Mouse (Mus musculus) frontal cortex, postnatal 14 days (tissue): ENCODE data around the gene A730061H03Rik.

ENCODE experiments used
- DNase-seq, 2 experiments: peaks; one replicate each; pipeline ENCODE4 v3.0.0; 2022; ENCODE audit warnings: low spot score in 2 of 2

Gene A730061H03Rik

DNA sequence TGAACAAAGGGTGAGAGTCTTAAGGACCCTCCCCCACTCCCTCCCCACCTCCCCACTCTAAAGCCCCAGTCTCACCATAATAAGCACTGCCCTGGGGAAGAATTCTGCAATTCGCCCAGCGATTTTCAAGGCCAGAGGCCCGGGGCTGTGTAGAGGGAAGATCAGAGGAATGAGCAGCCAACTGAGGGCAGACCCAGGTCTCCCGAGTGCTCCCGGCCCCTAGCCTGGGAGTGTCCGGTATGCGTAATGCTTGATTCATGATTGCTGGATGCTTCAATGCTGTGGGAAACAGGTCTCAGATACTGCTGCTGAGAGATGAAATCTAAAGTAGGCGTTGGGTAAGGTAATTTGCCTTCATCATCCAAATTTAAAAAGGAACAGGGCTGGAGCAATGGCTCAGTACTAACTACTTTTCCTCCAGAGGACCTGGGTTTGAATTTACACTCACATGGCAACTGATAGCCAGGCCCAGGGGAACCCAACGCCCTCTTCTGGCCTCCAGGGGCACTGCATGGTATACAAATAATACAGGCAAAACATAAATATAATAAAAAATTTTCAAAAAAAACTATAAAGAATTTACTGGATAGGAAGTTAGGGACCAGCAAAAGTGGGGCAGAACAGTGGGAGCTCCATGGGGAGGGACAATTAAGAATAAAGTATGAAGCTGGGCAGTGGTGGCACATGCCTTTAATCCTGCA is 21.9 kb upstream of the A730061H03Rik start:
- DNase-seq, result no peak

DNA sequence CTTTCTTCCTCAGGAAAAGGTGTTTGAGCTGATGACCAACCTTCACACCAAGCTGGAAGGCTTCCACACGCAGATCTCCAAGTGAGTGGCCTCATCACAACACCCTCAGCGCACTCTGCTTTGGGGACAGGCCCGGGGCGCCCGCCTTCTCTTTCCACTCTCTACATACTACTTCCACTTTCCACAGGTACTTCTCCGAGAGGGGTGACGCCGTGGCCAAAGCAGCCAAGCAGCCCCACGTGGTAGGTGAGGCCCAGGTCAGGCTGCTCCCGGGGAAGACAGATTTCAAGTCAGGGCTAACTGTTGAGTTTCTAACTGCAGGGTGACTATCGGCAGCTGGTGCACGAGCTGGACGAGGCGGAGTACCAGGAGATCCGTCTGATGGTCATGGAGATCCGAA is 20.5 kb upstream of the A730061H03Rik start:
- no peak for DNase-seq

DNA sequence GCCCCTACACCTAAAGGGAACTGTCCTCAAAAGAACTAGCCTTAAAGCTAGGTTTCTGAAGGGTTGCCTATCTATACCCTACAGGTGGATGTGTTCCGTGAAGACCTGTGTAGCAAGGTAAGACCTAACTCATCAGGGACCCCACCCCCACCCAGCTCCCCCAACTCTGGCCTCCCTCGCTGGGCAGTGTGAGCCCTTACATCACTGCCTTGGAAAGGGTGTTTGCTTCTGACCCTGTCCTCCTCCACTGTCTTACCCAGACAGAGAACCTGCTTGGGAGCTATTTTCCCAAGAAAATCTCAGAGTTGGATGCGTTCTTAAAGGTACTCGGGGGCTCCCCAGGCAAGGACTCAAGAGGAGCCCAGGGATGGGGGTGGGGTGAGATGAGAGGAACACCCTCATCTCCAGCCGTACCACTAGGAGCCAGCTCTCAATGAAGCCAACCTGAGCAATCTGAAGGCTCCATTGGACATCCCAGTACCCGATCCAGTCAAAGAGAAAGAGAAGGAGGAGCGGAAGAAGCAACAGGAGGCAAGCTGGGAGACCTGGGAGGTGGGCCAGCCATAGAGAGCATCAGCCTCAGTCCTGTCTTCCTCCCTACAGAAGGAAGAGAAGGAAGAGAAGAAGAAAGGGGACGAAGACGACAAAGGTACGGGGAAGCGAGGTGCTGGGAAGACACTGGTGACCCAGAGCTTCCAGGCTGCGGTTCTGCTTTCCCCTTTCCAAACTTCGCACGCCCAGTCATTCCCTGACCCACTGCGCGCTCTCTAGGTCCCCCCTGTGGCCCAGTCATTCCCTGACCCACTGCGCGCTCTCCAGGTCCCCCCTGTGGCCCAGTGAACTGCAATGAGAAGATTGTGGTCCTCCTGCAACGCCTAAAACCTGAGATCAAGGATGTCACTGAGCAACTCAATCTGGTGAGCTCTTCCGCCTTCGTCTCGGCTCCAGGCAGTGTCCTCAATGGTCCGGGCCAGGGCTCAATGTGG is 19.6 kb upstream of the A730061H03Rik start:
- DNase-seq, result no peak

DNA sequence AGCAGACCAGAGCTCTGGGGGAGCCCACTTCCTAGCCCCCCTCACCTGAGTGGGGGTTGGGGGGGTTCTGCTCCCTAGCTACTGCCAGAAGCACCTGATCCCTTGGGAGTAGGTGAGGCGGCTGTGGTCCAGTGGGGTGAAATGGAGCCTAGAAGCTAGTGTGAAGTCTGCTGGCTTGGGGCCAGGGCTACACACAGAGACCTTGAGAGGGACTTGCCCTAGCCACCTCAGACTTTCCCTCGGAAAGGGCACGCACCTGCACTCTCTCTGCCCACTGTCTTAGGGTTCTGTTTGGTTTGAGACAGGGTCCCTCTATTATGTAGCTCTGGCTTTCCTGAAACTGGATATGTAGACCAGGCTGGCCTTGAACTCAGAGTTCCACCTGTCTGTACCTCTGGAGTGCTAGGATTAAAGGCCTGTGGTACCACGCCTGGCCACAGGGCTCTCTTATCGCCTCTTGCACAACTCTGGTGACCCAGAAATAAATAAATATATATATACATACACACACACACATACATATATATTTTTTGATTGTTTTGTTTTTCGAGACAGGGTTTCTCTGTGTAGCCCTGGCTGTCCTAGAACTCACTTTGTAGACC is 18.6 kb upstream of the A730061H03Rik start:
- DNase-seq, result no peak

DNA sequence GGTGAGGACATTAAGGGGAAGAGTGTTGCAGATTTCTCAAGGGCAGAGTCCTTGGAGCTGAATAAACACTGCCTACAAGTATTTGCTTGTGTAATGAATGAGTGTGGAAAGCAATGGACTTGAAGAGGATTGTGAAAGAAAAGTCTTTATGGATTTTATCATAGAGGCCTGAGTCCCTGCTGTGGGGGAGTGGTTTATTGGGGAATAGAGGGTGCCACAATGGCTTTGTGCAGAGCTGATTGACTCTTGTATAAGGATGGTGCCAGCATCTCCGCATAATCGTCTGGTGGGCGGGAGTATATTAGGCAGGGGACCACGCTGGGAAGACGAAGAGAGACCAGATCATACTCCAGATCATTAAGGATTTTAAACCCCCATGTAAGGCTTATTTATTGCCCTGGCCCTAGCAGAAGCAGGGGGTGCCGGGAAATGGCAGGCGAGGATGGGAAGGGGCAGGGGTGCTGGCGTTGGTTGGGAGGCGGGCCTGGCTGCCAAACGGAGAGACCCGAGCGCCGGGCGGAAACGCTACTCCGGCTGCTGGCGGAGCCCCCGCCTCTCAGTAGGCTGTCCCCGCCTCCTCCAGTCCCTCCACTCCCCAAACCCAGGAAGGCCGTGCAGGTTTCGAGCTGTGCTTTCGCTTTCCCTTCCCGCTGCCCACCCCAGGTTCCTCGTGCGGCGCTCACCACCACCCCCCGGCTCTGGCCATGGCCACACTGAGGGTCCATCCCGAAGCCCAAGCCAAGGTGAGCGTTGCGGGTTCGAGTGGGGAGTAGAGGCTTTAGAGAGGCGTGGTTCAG is 17.9 kb upstream of the A730061H03Rik start, which contains the start of gene Psme1:
TSS of gene Psme1 (plus strand) at position 253 of the 797 bp plus-strand sequence.
- peak; percentile 54 to 68 for DNase-seq

DNA sequence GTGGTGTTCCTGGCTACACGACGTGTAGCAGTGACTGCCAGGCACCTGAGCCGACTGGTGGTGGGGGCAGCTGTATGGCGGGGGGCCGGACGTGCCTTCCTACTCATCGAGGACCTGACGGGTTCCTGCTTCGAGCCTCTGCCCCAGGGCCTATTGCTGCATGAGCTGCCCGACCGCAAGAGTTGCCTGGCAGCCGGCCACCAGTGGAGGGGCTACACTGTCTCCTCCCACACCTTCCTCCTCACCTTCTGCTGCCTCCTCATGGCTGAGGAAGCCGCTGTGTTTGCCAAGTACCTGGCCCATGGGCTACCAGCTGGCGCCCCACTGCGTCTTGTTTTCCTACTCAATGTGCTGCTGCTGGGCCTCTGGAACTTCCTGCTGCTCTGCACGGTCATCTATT is 16.2 kb upstream of the A730061H03Rik start:
- no peak for DNase-seq

DNA sequence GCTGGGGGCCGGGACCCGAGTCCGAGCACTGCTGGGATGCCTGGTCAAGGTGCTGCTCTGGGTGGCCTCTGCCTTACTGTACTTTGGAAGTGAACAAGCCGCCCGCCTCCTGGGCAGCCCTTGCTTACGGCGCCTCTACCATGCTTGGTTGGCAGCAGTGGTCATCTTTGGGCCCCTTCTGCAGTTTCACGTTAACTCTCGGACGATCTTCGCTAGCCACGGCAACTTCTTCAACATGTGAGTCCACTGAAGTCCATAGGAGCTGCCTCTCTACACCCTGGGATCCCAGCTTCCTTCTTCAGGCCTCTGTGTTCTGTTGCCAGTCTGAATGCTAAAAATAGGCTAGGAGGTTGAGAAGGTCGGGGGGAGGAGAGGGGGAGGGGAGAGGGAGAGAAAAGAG is 15.5 kb upstream of the A730061H03Rik start:
- no peak for DNase-seq

DNA sequence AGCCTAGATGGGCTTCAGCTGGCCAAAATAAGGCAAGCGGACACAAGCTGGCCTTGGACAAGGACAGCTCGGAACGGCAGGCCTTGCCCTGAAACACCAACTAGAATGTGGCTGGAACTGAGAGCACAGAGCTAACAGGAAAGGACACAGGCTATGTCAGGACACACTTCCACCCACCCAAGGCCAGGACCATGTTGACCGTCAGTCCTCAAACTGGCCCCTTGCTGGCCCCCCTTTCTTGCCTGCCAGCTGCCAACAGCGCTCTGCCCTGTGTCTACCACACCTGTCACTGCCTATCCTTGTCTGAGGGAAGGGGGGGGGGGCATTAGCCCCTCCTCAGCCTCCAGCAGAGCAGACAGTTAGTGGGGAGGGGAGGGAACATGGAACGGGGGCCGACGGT is 15.1 kb upstream of the A730061H03Rik start, which contains the start of gene Fitm1:
TSS of gene Fitm1 (plus strand) at position 316 of the 400 bp plus-strand sequence.
- no peak for DNase-seq

DNA sequence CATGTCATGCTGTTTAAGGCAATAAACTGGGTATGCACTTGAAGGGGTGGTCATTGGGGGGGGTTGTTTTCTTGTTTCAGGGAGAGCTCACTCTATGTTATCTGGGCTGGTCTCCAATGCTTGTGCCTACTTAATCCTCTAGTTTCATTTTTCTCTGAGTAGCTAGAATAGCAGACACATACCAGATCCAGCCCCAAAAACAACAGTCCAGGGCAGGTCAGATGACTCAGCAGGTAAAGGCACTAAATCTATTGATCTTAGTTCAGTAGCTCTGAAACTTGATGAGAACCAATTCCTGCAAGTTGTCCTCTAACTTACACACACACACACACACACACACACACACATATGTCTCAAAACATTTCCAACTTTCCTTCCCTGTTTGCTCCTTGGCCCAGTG is 11.6 kb upstream of the A730061H03Rik start:
- DNase-seq, result no peak

DNA sequence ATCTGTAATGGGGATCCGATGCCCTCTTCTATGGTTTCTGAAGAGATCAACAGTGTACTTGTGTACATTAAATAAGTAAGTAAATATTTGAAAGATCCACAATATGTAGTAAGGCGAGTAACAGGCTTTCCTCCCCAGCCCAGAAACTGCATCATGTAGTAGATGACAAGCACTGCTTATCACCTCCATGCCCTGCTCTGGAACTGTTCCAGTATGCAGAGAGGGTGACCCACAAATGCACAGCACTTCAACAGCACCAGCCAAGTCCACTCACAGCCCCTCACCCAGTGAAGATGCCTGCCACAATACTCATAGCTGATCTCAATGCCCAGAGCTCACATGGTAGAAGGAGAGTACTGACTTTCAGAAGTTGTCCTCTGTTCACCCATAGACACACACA is 10.4 kb upstream of the A730061H03Rik start:
- DNase-seq, result no peak

DNA sequence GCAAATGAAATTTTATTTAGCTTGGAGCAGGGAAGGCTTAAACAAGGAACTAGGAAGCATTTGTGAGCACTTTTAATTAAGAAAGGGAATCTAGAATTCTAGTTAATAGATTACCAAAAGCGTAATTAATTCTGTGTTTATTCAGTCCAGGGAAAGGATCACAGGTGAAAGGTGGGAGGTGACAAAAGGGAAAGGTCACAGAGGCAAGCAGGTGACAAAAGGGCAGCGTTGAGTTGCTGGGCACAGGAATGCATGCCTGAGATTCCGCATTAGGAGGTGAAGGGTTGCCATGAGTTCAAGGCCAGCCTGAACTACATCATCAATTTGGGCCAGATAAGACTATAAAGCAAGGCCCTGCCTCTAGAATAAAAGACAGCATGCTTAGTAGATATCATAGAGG is 7.3 kb upstream of the A730061H03Rik start:
- no peak for DNase-seq

DNA sequence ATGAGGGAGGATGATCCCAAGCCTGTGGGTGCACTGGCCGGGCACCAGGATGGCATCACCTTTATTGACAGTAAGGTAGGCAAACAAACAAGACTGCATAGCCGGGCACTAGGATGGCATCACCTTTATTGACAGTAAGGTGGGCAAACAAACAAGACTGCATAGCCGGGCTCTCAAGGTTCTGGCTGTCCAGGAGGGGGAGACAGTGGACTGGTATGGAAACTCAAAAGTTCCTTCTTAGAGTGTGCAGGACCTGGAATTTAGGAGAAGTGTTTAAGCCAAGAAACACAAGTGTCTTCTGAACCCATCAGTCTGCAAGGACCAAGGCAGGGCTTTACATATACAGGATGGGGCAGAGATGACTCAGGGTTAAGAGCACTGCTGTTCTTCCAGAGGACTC is 5.5 kb upstream of the A730061H03Rik start:
- DNase-seq, result no peak

DNA sequence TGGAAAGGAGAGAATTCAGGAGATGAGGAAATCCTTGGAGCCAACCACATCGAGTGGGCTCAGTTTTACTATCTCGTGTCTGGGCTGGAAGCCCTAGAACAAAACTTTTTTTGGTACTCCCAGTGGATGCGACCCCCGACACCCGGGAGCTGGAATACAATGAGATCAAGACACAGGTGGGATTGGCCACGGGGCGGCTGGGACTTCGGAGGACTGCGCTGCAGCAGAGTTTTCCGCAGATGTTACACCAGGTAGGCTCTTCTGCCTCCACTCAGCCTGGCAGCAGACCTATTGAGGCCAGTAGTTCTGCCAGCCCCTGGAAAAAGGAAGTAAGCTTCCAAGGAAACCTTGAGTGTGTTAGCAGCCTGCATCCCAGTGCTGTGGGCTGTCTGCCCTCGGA is 3.0 kb upstream of the A730061H03Rik start:
- DNase-seq, result no peak

DNA sequence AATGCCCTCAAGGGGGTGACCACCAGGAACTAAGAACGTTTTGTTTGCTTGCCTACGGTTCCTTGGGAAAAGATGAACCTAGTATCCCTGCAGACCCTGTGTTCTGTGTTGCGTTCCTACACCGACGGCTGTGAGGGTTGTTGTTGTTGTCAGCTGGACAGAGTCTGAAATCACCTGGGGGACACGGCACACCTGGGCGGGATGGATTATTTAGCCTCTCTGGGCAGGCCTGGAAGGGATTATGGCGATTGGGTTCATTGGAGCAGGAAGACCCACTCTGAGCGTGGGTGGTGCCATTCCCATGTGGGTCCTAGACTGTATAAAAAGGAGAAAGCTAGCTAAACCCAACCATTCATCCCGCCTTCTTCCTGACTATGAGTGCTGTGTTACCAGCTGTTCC is 1.7 kb upstream of the A730061H03Rik start:
- no peak for DNase-seq

DNA sequence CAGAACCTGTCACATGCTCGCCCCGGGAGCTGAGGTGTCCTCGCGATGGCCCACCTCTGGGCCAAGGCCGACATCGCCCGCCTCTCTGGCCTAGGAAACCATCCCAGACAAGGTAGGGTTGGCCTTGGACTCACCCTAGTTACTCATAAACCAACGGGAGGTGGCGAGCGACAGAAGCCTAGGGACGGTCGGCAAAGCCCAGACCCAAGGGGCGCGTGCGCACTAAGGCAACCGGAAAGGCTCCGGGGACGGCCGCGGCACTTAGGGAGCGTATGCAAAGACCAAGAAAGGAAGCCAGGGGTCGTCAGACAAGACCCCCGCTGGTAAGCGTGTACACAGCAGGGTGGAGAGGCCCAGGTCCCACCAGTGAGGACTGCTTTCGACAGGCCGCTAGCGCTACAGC is 406 bp downstream of the A730061H03Rik start, which contains the start of gene Dcaf11:
TSS of gene Dcaf11 (plus strand) at position 208 of the 403 bp plus-strand sequence.
- peak; percentile 81 to 83 for DNase-seq

DNA sequence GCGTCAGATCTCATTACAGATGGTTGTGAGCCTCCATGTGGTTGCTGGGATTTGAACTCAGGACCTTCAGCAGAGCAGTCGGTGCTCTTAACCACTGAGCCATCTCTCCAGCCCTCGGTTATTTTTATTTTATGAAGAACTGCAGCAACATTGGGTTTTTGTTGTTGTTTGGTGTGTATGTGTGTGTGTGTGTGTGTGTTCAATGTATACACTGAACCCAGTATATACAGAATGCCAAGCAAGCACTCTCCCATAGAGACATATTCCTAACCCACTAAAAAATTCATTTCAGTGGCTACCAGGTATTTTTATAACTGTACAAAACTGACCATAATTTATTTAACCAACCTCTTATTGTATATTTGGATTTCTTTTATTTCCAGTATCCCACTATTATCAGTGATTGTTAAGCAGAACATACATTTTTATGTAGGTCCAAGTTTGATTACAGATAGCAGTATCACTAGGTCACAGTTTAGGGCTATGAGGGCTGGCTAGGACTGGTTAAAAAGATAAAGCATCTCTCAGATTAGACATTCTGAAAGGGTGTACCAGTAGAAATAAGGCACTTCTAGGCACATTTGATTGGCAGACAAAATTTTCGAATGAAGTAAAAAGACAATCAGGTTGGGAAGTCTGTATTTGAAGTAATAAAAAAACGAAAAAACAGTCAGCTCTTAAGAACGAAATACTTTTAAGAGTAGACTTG is 1.3 kb downstream of the A730061H03Rik start:
- no peak for DNase-seq

DNA sequence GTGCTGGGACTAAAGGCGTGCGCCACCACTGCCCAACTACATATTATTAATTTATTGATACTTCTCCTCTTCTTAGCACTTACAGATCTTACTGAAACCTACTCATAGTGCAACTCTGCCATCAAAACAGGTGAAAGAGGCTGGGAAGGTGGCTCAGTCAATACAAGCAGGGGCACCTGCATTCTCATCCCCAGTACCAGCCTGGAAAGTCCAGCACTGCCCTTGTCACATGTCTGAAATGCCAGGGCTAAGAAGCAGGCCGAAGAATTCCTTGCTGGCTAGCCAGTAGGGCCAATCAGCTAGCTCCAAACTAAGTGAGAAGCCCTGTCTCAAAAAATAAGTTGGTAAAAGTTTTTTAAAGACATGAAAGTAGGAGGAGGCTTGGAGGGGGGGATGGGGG is 2.6 kb downstream of the A730061H03Rik start:
- no peak for DNase-seq

DNA sequence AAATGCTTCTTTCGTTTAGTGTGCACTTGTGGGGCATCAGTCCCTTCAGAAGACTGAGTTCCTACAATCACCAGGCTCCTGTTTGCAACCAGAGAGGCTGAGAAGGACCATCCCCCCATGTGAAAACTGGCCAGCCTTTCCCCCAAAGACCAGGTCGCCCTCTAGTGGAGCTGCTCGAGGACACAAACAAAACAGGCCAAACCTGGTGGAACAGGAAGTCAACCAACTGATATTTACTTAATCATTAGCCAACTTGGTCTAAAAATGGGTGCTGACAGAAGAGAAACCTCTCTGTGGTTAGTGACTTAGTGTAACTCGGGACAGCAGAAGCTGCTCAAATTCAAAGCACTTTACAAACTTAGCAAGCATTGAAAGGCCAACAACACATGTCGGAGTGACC is 3.2 kb downstream of the A730061H03Rik start:
- DNase-seq, result peak in 1 of 2 experiments; percentile 56

DNA sequence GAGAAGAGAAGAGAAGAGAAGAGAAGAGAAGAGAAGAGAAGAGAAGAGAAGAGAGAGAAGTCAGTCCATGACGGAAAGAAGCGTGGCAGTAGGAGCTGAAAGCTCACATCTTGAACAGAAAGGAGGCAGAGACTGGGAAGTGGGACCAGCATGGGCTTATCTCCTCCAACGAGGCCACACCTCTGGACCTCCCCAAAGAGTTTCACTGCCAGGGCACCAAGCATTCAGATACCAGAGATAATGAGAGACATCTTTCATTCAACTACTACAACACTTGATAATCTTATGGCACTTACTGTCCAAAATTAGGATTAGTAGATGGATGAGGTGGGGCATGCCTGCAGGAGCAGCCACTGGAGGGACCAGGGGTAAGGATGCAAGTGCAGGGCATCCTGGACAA is 4.4 kb downstream of the A730061H03Rik start:
- DNase-seq, result no peak

DNA sequence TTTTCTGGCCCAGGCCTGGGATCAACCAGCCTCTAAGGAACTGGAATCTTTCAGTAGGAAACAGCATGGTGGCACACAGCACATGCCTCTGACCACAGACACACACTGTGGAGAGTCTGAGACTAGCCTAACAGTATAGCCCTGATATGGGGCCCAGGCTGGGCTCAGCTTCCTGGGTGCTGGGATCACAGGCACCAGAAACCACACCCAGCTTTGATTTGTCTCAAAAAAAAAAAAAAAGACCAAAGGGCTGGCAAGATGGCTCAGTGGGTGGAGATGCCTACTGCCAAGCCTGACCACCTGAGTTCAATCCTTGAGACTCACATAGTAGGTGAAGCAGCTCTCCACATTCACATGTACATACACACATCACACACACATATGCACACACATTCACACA is 5.6 kb downstream of the A730061H03Rik start:
- no peak for DNase-seq

DNA sequence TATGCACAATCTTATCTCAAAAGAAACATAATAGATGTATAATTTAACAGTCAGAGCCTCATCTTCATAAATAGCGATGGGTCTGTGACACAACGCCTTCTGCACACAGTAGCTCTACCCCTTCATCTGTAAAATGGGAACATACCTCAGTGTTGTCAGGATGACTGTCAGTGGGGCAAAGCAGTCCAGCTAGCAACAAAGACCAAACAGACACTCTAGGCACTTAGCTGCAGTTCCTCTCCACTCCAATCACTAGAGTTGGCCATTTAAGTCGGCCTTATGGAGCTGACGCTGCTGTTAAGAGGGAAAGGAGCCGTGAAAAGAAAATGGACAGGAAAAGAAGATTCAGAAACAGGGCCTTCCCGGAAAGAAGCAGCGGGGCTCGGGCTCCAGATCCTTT is 8.4 kb downstream of the A730061H03Rik start:
- no peak for DNase-seq
